Mouse (Mus musculus) embryonic facial prominence, embryonic 12.5 days (tissue): ENCODE data around the gene Rai2. TPM values are rescaled to one million over a fixed set of nuclear protein-coding genes. Genes with fewer than 3 reads are reported as not detected.

Experiments
- ATAC-seq: fragments of 200-750 bp; cut with Nextera tagmentation; 2 replicates; pipeline ENCODE4 v1.8.0; 2017; ENCODE audit not compliant: insufficient number of reproducible peaks, insufficient read depth, low FRiP score, low TSS enrichment
- H3K27ac ChIP-seq: fragments of 300-500 bp; sonication (generic); 2 replicates; pipeline ENCODE4 v1.5.1; 2016; ENCODE audit warnings: mild to moderate bottlenecking
- H3K27me3 ChIP-seq: fragments of 300-500 bp; sonication (generic); 2 replicates; pipeline ENCODE4 v1.6.1; 2016; ENCODE audit warnings: mild to moderate bottlenecking, moderate library complexity
- H3K36me3 ChIP-seq: fragments of 300-500 bp; sonication (generic); 2 replicates; pipeline ENCODE4 v1.6.1; 2016; ENCODE audit warnings: mild to moderate bottlenecking
- H3K4me1 ChIP-seq: fragments of 300-500 bp; sonication (generic); 2 replicates; pipeline ENCODE4 v1.6.1; 2016
- H3K4me2 ChIP-seq: fragments of 300-500 bp; sonication (generic); replicated peaks from 2 replicates; pipeline ENCODE4 v1.6.1; 2016; ENCODE audit warnings: mild to moderate bottlenecking, moderate library complexity
- H3K4me3 ChIP-seq: fragments of 300-500 bp; sonication (generic); 2 replicates; pipeline ENCODE4 v1.5.1; 2016; ENCODE audit warnings: mild to moderate bottlenecking
- H3K9ac ChIP-seq: fragments of 300-500 bp; sonication (generic); 2 replicates; pipeline ENCODE4 v1.6.1; 2016; ENCODE audit warnings: mild to moderate bottlenecking, moderate library complexity
- H3K9me3 ChIP-seq: fragments of 300-500 bp; sonication (generic); 2 replicates; pipeline ENCODE4 v1.6.1; 2016; ENCODE audit warnings: mild to moderate bottlenecking, moderate library complexity
- WGBS: fragments of 180-500 bp; shearing (Covaris S2); methylation state at CpG from one replicate; pipeline ENCODE4 v1.1.7; 2016; 5-methylcytosine and 5-hydroxymethylcytosine counted together
- polyA plus RNA-seq: library from polyadenylated mRNA; unstranded; fragments of >200 nt; fragmentation: Nextera tagmentation; extraction: Ambion mirVana; gene quantifications from 2 replicates; pipeline ENCODE4 v1.2.1, GENCODE M21; 2016

The Rai2 gene
- polyA plus RNA-seq, result 1.9 and 2.2 TPM in 2 replicates

DNA sequence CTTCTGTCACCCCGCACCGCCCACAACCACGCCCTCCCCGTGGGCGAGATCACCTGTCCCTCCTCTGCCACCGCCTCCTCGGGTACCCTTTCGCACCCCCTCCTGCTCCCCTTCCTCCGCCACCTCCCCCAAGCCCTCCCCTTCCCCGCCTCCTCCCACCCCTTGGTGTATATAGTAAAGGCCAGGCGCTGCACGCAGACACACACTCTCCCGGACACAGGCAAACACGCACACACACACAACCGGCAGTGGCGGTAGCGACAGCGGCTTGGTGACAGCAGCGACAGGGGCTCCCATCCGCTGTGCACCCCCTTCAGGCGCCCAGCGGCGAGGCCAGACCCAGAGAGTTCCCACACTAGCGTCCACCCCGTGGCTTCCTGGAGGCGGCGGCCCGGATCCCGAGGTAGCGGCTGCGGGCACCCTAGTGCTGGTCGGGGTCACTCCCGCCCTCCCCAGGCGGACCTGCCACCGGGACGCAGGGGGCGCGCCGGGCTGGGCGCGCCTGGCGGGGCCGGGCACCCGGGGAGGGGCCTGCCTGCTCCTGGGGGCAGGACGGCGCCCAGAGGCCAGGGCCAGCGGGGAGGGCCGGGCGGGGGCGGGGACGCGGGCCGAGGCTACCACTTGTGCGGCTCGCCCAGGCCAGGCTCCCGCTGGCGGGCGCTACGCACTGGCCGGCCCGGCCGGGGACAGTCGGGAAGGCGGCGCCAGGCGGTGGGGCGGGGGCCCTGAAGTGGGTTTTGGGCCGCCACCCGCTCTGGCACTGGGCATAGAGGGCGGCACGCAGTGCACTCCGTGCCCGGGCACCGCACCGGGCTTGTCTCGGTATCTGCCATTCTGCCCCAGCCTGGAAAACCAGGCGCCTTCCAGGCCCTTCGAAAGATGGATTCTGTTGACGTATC lies at the start of gene Rai2:
Rai2 (plus strand) TSS at position 205 of the 899 bp plus-strand sequence.
- ATAC-seq, result peak; percentile 81
- Histone ChIP-seq H3K4me1 (no peaks in the 10 kb centered on the region), H3K27me3 (peaks cover 59% of the 10 kb centered on the region), H3K36me3 (no peaks in the 10 kb centered on the region), H3K4me3 (peak within 1 kb of the TSS; percentile 53), H3K9ac (peak within 1 kb of the TSS; percentile 40), H3K4me2 (peak within 1 kb of the TSS; percentile 95), H3K27ac (no peak within 1 kb of the TSS), H3K9me3 (no peaks in the 10 kb centered on the region)
- WGBS, result 25% methylated on average over 62 of the region's 79 CpGs

DNA sequence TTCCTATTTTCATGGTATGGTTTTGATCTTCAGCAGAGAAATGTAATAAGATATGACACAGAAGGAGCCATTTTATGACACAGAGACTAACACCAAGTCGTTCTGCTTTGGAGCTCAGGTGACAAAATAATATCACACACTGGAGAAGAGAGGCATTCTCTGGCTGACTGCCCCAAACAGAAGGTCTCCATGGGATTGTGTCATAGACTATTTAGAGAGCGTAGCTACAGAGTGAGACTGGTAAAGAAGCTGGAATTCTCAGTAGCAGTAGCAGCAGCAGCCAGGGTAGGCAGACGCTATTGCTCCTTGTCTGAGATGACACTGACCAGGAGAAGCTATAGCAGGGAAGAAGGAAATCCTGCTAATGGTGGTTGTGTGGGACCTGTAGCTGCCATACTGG lies 27.5 kb upstream of the Rai2 start:
- no peak for ATAC-seq
- 56% methylated on average over 3 of the region's 3 CpGs for WGBS
- Histone ChIP-seq H3K27me3 (peaks cover 8% of the 10 kb centered on the region; the same call in 1 of the 2 replicates), H3K36me3 (no peaks in the 10 kb centered on the region), H3K4me1 (no peaks in the 10 kb centered on the region), H3K4me3 (no peak overlapping the region), H3K4me2 (no peak overlapping the region), H3K27ac (no peak overlapping the region), H3K9ac (no peak overlapping the region), H3K9me3 (no peaks in the 10 kb centered on the region)

DNA sequence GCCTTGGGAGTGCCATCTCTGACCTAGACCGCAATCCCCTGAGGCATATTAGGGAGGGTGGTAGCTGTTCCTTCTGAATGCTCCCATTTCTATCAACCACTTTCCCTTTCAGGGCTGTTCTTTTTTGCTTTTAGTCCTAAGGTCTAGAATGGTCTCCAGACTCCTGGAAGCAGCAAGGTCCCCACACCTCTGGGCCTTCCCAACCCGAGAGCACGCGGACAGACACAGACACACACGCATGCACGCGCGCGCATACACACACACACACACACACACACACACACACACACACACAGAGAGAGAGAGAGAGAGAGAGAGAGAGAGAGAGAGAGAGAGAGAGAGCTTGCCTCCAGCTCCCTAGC lies 385 bp upstream of the Rai2 start:
- no peak for ATAC-seq
- Histone ChIP-seq H3K9me3 (no peaks in the 10 kb centered on the region), H3K4me1 (no peaks in the 10 kb centered on the region), H3K4me2 (peak overlapping the region; percentile 95), H3K27me3 (peaks cover 55% of the 10 kb centered on the region), H3K36me3 (no peaks in the 10 kb centered on the region), H3K27ac (no peak overlapping the region), H3K9ac (no peak overlapping the region), H3K4me3 (peak overlapping the region; percentile 53)
- WGBS, result 31% methylated on average over 4 of the region's 9 CpGs

DNA sequence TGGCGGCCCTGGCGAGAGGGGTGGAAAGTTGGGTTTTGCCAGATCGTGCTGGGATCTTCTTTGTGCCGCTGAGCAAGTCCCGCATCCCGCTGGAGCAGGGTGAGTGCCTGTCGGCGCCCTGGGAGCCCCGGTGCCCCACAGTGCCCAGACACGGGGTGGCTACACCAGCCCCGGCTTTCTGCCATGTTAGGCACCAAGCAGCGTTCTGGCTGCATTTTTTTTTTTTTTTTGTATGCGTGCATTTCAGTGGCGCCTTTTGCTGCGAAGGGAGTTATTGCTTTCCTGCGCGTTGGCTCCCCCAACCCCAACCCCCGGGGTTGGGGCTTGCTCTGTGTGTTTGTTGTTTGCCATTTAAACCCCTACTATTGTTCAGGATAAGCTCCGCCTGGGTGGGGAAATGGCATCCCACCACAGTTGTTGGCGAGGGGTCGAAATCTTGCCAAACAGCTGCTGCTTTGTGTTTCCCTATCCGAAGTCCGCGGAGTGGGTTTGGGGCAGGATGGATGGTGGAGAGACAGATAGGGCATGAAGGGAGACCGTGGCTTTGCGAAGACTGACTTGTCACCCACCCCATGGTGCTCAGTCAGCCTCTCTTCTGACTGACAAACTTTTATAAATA lies 1.0 kb downstream of the Rai2 start:
- H3K27ac ChIP-seq, result no peak overlapping the region
- peak overlapping the region; percentile 95 for H3K4me2 ChIP-seq
- 29% methylated on average over 26 of the region's 26 CpGs for WGBS
- H3K36me3 ChIP-seq, result no peaks in the 10 kb centered on the region
- H3K9me3 ChIP-seq, result no peaks in the 10 kb centered on the region
- no peaks in the 10 kb centered on the region for H3K4me1 ChIP-seq
- peak overlapping the region; percentile 40; the same call in 1 of the 2 replicates for H3K9ac ChIP-seq
- peak overlapping the region; percentile 53 for H3K4me3 ChIP-seq
- peaks cover 60% of the 10 kb centered on the region for H3K27me3 ChIP-seq
- no peak for ATAC-seq

DNA sequence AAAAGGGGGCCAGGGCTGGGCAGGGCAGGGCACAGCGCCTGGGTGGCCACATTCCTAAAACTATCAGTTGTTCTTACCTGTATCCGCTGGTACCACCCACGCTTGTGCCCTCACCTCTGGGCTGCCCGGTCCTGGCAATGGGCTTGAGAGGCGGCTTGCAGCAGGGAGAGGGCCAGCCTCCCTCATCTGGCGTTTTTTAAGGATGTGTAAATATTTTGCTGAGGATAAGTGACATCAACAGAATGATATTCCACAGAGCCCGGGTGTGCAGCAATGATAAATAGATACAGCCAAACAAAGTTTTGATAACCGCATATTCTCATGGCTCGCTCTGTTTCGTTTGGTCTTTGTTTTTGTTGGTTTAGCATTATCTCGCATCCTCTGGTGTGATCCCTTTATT lies 1.7 kb downstream of the Rai2 start:
- WGBS, result 25% methylated on average over 11 of the region's 11 CpGs
- peaks cover 64% of the 10 kb centered on the region for H3K27me3 ChIP-seq
- H3K4me1 ChIP-seq, result no peaks in the 10 kb centered on the region
- no peak overlapping the region for H3K27ac ChIP-seq
- peak overlapping the region; percentile 53 for H3K4me3 ChIP-seq
- H3K9ac ChIP-seq, result no peak overlapping the region
- H3K36me3 ChIP-seq, result no peaks in the 10 kb centered on the region
- no peaks in the 10 kb centered on the region for H3K9me3 ChIP-seq
- peak overlapping the region; percentile 95; the same call in 1 of the 2 replicates for H3K4me2 ChIP-seq
- ATAC-seq, result no peak

DNA sequence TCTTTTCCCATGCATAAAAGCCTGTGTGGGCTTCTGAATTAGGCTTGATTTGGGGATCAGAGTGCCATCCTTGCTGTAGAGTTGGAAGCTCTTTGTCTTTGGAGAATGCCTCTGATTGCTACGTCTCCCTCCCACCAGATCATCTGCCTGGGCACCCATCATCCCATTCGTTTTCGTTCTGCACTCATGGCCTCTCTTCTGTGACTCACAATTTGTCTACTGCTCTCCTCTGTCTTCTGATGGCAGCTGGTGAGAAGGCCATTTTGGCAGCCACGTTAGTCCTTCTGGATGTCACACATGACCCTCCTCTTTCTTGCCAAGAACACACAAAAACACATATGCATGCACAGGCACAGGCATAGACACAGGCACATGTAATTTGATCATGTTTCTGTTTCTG lies 4.2 kb downstream of the Rai2 start:
- H3K9ac ChIP-seq, result no peak overlapping the region
- no peak overlapping the region for H3K27ac ChIP-seq
- no peaks in the 10 kb centered on the region for H3K36me3 ChIP-seq
- no peaks in the 10 kb centered on the region for H3K4me1 ChIP-seq
- no peak for ATAC-seq
- H3K9me3 ChIP-seq, result no peaks in the 10 kb centered on the region
- H3K27me3 ChIP-seq, result peaks cover 72% of the 10 kb centered on the region
- 68% methylated on average over 4 of the region's 4 CpGs for WGBS
- no peak overlapping the region for H3K4me3 ChIP-seq
- no peak overlapping the region for H3K4me2 ChIP-seq

DNA sequence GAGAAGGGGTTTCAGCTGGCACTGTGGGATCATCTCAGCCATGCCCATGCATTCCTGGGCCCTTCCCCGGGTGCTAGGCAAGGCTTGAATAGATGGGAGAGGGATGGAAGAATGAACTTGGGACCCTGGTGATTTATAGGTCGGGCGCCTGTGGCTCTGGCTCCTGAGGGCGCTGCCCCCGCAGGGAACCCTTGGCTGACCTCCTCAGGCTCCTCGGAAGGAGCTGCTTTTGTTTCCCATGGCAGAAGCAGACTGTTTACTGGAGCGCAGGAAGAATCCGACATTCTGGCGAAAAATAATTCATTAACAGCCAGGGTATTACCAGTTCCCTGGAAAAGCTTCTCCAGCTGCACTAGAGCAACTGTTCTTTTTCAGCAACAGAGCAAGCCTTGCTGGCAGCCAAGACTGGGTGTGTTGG lies 6.5 kb downstream of the Rai2 start:
- Histone ChIP-seq H3K9ac (no peak overlapping the region), H3K4me2 (no peak overlapping the region), H3K27me3 (peaks cover 54% of the 10 kb centered on the region), H3K27ac (no peak overlapping the region), H3K4me3 (no peak overlapping the region), H3K36me3 (no peaks in the 10 kb centered on the region), H3K4me1 (no peaks in the 10 kb centered on the region), H3K9me3 (no peaks in the 10 kb centered on the region)
- no peak for ATAC-seq
- WGBS, result 24% methylated on average over 9 of the region's 9 CpGs

DNA sequence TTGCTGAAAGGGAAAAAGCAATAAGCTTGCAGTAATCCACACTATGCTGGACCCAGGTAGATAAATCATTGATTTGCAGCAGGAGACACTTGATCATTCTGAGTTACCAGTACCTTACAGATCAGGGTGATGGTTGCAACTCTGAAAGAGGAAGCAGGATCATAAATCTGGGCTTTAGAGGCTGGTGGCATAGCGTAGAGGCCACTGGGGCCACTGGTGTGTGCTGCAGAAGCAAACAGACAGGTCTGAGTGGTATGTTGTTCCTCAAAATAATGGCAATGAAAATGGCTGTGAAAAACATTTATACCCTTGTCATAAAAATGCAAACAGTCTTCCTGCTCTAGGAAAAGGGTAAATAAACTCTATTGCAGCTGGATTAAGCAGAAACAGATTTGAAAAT lies 9.4 kb downstream of the Rai2 start:
- Histone ChIP-seq H3K36me3 (no peaks in the 10 kb centered on the region), H3K4me3 (no peak overlapping the region), H3K4me1 (no peaks in the 10 kb centered on the region), H3K9ac (no peak overlapping the region), H3K27ac (no peak overlapping the region), H3K9me3 (no peaks in the 10 kb centered on the region), H3K4me2 (no peak overlapping the region), H3K27me3 (peaks cover 31% of the 10 kb centered on the region)
- ATAC-seq, result no peak
- 81% methylated on average over 1 of the region's 1 CpGs for WGBS

DNA sequence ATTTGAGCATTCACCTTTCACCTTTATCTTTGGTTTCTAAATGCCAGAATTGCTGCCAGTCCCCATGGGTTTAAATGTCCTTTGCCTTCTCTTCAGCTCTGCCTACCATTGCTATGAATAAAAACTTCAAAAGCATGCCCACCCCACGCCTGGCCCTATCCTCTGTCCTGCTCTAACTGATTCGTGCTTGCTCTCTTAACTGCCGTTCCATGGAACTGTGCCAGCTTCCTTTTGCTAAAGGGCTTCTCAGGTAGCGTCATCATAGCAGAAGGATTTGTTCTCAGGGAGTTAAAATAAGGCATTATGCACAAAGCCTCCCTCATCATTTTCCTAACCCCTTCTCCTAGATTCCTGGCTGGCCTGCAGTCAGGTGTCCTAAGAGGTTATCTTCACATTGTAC lies 11.6 kb downstream of the Rai2 start:
- Histone ChIP-seq H3K9ac (no peak overlapping the region), H3K36me3 (no peaks in the 10 kb centered on the region), H3K4me2 (no peak overlapping the region), H3K4me3 (no peak overlapping the region), H3K27ac (no peak overlapping the region), H3K9me3 (no peaks in the 10 kb centered on the region), H3K4me1 (no peaks in the 10 kb centered on the region), H3K27me3 (peaks cover 26% of the 10 kb centered on the region)
- ATAC-seq, result no peak
- WGBS, result 68% methylated on average over 4 of the region's 4 CpGs

DNA sequence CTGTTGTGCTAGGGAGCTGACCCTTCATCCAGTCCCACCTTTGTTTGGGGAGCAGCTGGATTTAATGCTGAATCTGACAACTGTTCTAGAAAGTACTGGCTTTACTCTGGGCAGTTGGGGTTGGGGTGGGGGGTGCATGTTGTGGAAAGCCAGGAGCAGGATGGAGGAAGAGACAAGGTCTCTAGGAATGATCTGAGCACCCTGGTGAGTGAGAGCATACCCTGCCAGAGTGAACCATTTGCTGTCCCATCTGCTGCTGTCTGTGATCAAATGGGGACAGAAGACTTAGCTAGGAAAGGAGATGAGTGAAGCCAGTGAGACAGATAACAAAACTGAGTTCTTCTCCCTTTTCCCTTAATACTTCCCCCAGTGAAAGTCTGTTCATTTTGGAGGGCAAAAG lies 13.2 kb downstream of the Rai2 start:
- H3K9me3 ChIP-seq, result no peaks in the 10 kb centered on the region
- H3K27me3 ChIP-seq, result peaks cover 25% of the 10 kb centered on the region
- no peak overlapping the region for H3K9ac ChIP-seq
- no peak overlapping the region for H3K4me3 ChIP-seq
- H3K4me2 ChIP-seq, result no peak overlapping the region
- H3K27ac ChIP-seq, result no peak overlapping the region
- ATAC-seq, result no peak
- H3K36me3 ChIP-seq, result no peaks in the 10 kb centered on the region
- H3K4me1 ChIP-seq, result no peaks in the 10 kb centered on the region

DNA sequence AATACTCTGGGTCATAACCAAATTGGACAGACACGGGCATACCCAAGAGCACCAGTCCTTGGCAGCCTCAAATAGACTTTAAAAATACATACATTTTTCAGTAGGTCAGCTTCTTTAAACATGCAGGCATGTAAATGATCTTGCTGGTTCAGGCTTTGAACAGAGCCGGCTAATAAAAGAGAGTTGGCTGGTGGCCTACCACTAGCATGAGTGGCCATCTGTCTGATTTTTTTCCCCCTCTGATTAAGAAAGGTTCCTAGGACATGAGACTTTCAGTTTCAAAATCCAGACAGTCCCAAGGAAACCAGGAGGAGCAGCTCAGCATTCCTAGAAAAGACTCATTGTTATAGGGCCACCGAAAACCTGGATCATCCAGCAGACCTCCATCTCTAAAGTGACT lies 15.0 kb downstream of the Rai2 start:
- ATAC-seq, result no peak
- Histone ChIP-seq H3K4me3 (no peak overlapping the region), H3K4me2 (no peak overlapping the region), H3K36me3 (no peaks in the 10 kb centered on the region), H3K9me3 (no peaks in the 10 kb centered on the region), H3K9ac (no peak overlapping the region), H3K4me1 (no peaks in the 10 kb centered on the region), H3K27ac (no peak overlapping the region), H3K27me3 (peaks cover 22% of the 10 kb centered on the region; the same call in 1 of the 2 replicates)
- WGBS, result 89% methylated on average over 3 of the region's 3 CpGs
